Mouse (Mus musculus) heart, adult 2 months (tissue): Measurements from ENCODE around the gene Apex1. TPM values are rescaled to one million over a fixed set of nuclear protein-coding genes. Genes with fewer than 3 reads are reported as not detected.
A peak's percentile ranks its signal among the peaks of the same experiment; 100 is the strongest.

ENCODE experiments used
- DNase-seq, 2 experiments: peaks; one replicate each; pipeline ENCODE4 v3.0.0; 2021
- H3K27ac ChIP-seq: fragments of 200-600 bp; 2 replicates; pipeline ENCODE4 v1.8.1; 2022
- H3K27me3 ChIP-seq: fragments of 200-500 bp; 2 replicates; pipeline ENCODE4 v1.6.1; 2012; ENCODE audit warnings: mild to moderate bottlenecking, low read length, inconsistent platforms, mixed read lengths; ENCODE audit not compliant: control insufficient read depth, insufficient read depth
- H3K36me3 ChIP-seq: fragments of 200-500 bp; 2 replicates; pipeline ENCODE4 v1.6.1; 2012; ENCODE audit warnings: low read length, inconsistent platforms; ENCODE audit not compliant: control insufficient read depth, insufficient read depth
- H3K4me1 ChIP-seq: fragments of 200-500 bp; 2 replicates; pipeline ENCODE4 v1.6.1; 2011; ENCODE audit warnings: low read length; ENCODE audit not compliant: control insufficient read depth, insufficient read depth
- H3K4me3 ChIP-seq: fragments of 200-600 bp; 2 replicates; pipeline ENCODE4 v1.8.1; 2022
- H3K79me2 ChIP-seq: fragments of 200-500 bp; replicated peaks from 2 replicates; pipeline ENCODE4 v1.6.1; 2012; ENCODE audit warnings: mild to moderate bottlenecking, inconsistent platforms, low read length, moderate library complexity, mixed read lengths; ENCODE audit not compliant: control insufficient read depth, insufficient read depth
- H3K9ac ChIP-seq: fragments of 200-500 bp; 2 replicates; pipeline ENCODE4 v1.6.1; 2012; ENCODE audit warnings: low read depth, mild to moderate bottlenecking, control low read depth, inconsistent platforms, low read length, mixed read lengths
- CTCF ChIP-seq: fragments of 200-600 bp; IDR thresholded peaks from 2 replicates; pipeline ENCODE4 v1.8.1; 2022; ENCODE audit warnings: antibody characterized with exemption, mild to moderate bottlenecking, moderate library complexity
- EP300 ChIP-seq: fragments of 200-500 bp; IDR thresholded peaks from 2 replicates; pipeline ENCODE4 v1.6.1; 2011; ENCODE audit warnings: low read depth, low read length, control low read depth; ENCODE audit not compliant: insufficient read depth
- POLR2A ChIP-seq: fragments of 200-500 bp; IDR thresholded peaks from 2 replicates; pipeline ENCODE4 v1.6.1; 2011; ENCODE audit warnings: mild to moderate bottlenecking, low read depth, low read length, control low read depth; ENCODE audit not compliant: insufficient read depth
- WGBS: fragments of 180-500 bp; shearing (Covaris S2); methylation state at CpG from one replicate; pipeline ENCODE4 v1.1.7; 2018; 5-methylcytosine and 5-hydroxymethylcytosine counted together
- intact Hi-C: fragments of 180-260 bp; cut with DNase I; formaldehyde crosslinking; loops from one replicate; pipeline ENCODE4 v1.15.1; 2025
- polyA plus RNA-seq: library from polyadenylated mRNA; depleted of rRNA; stranded (reverse); fragments of >200 nt; gene quantifications from 2 replicates; pipeline ENCODE4 v1.2.3, GENCODE M21; 2012
- total RNA-seq, 2 experiments: library from RNA; stranded (reverse); gene quantifications; 2 replicates each; pipeline ENCODE4 v1.2.3; 2021

The Apex1 gene
- total and polyA plus RNA-seq, 3 experiments, result 18.8 to 27.4 (median 23.2) TPM

DNA sequence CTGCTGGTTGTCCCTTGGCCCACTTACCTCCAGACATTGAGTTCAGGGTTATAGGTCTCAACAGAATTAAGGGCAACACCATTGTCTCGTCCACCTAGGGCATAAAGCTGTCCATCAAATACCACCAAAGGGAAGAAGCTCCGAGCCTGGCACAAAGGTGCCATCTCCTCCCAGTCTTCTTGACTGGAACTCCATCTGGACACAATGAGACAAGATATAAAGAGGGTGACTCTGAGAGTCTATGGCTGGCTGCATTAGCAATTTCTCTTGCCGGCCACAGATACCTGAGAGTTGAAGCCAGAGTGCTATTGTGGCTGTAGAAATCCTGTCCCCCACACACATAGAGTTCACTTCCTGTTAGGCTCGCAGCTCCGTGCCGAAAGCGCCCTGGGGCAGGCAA lies 32.7 kb upstream of the Apex1 start:
- intact Hi-C loops, result no loop called here
- Histone ChIP-seq H3K9ac (no peak overlapping the region), H3K27ac (no peak overlapping the region), H3K36me3 (no peaks in the 10 kb centered on the region), H3K4me3 (no peak overlapping the region), H3K79me2 (no peaks in the 10 kb centered on the region), H3K27me3 (no peaks in the 10 kb centered on the region), H3K4me1 (peaks cover 2% of the 10 kb centered on the region)
- no peak for DNase-seq
- TF ChIP-seq CTCF, result no peak
- TF ChIP-seq POLR2A, result no peak
- no peak for TF ChIP-seq EP300
- WGBS, result 80% methylated on average over 7 of the region's 7 CpGs

GRCm38 (mm10) chr14:50892541-50893459 lies 32.0 kb upstream of the Apex1 start:
- intact Hi-C loops, result no loop called here
- H3K9ac ChIP-seq, result no peak overlapping the region
- TF ChIP-seq POLR2A (no peak), EP300 (no peak), CTCF (no peak)
- no peaks in the 10 kb centered on the region for H3K36me3 ChIP-seq
- H3K27ac ChIP-seq, result no peak overlapping the region
- H3K79me2 ChIP-seq, result no peaks in the 10 kb centered on the region
- no peak overlapping the region for H3K4me3 ChIP-seq
- no peaks in the 10 kb centered on the region for H3K27me3 ChIP-seq
- 60% methylated on average over 22 of the region's 22 CpGs for WGBS
- DNase-seq, result peak; percentile 51 to 59
- peaks cover 4% of the 10 kb centered on the region for H3K4me1 ChIP-seq

- no peaks in the 10 kb centered on the region for H3K36me3 ChIP-seq
- intact Hi-C loops, result no loop called here
- no peak overlapping the region for H3K9ac ChIP-seq
- DNase-seq, result no peak
- H3K27ac ChIP-seq, result peak overlapping the region; percentile 91
- H3K79me2 ChIP-seq, result no peaks in the 10 kb centered on the region
- peak overlapping the region; percentile 32 for H3K4me3 ChIP-seq
- H3K27me3 ChIP-seq, result no peaks in the 10 kb centered on the region
- TF ChIP-seq CTCF, result no peak
- TF ChIP-seq EP300, result no peak
- no peak for TF ChIP-seq POLR2A
- peaks cover 4% of the 10 kb centered on the region for H3K4me1 ChIP-seq
These were observed 29.4 kb upstream of the Apex1 start for GRCm38 (mm10) chr14:50895407-50895806.

- peak overlapping the region; percentile 32 for H3K4me3 ChIP-seq
- H3K27me3 ChIP-seq, result no peaks in the 10 kb centered on the region
- 14% methylated on average over 19 of the region's 19 CpGs for WGBS
- intact Hi-C loops, result no loop called here
- no peaks in the 10 kb centered on the region for H3K79me2 ChIP-seq
- H3K27ac ChIP-seq, result peak overlapping the region; percentile 91
- H3K9ac ChIP-seq, result peak overlapping the region; percentile 41
- peaks cover 4% of the 10 kb centered on the region for H3K4me1 ChIP-seq
- DNase-seq, result peak; percentile 77 to 83
- TF ChIP-seq CTCF (no peak), POLR2A (peak; percentile 36; the same call in 1 of the 2 replicates), EP300 (no peak)
- H3K36me3 ChIP-seq, result no peaks in the 10 kb centered on the region
These were observed 28.6 kb upstream of the Apex1 start for GRCm38 (mm10) chr14:50895985-50896746.

DNA sequence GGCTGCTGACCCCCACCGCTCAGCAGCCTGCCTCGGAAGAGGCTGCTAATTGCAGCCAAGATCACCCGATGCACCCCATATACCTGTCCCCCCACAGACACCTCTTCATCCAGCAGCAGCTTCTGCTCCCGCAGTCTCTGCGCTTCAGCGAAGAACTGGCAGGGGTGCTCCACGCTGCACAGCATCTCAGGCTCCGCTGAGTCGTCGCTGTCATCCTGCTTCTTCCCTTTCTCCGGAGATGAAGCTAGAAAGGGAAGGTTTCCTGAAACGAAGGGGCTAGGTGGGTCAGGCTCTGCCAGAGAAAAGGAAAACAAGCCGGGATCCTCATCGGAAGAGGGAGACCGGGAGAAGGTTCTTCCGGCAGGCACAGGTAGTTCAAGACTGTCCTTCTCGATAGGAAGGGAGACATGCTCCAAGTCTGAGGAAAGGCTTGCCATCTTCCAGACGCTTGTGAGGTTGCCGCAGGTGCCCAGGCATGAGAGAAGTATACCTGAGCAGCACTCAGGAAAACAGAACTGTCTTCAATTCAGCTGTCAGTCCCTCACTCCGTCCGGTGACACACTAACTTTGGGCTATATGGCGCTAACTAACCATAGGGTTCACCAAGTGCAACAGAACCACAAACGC lies 27.9 kb upstream of the Apex1 start:
- Histone ChIP-seq H3K4me3 (peak overlapping the region; percentile 32), H3K79me2 (no peaks in the 10 kb centered on the region), H3K27ac (peak overlapping the region; percentile 91), H3K9ac (peak overlapping the region; percentile 41), H3K4me1 (peaks cover 4% of the 10 kb centered on the region), H3K27me3 (no peaks in the 10 kb centered on the region), H3K36me3 (no peaks in the 10 kb centered on the region)
- no peak for TF ChIP-seq CTCF
- no peak for TF ChIP-seq POLR2A
- TF ChIP-seq EP300, result no peak
- no peak for DNase-seq
- 24% methylated on average over 23 of the region's 23 CpGs for WGBS
- intact Hi-C loops, result no loop called here
